Mouse (Mus musculus) thymus, adult 2 months (tissue): ENCODE data around the gene Peli2.

Source experiments
- CTCF ChIP-seq: fragments of 200-500 bp; IDR thresholded peaks from 2 replicates; pipeline ENCODE4 v1.5.1; 2012; ENCODE audit warnings: mild to moderate bottlenecking, control low read depth, low read length, moderate library complexity, borderline replicate concordance; ENCODE audit not compliant: control insufficient read depth, poor library complexity, insufficient read depth; ENCODE audit errors: extremely low read depth
- POLR2A ChIP-seq: fragments of 200-500 bp; IDR thresholded peaks from 2 replicates; pipeline ENCODE4 v1.6.1; 2012; ENCODE audit warnings: mild to moderate bottlenecking, low read length, control low read depth, moderate library complexity; ENCODE audit not compliant: control insufficient read depth, poor library complexity, insufficient read depth; ENCODE audit errors: extremely low read depth

- TF ChIP-seq CTCF (no peak), POLR2A (no peak)
These were observed 14.2 kb upstream of the Peli2 start for GRCm38 (mm10) chr14:48106453-48106852.
